ENCODE assay signal across 8 mouse cellular contexts in the genomic region with DNA sequence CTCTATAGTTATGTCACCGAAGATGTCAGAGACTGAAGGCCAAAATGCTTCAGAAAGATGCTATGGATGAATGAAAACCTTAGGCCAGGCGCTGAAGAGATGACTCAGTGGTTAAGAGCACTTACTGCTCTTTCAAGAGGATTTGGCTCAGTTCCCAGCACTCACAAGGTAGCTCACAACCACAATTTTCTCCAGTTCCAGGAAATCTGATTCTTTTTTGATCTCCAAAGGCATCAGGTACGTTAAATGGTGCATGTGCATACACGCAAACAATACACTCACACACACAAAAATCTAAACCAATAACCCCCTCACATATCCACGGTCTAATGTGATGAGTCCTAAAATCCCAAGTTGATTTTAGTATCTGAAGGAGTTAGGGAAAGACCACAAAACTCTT. TPM values are rescaled to one million over a fixed set of nuclear protein-coding genes. Genes with fewer than 3 reads are reported as not detected.
DNase-seq lines count a peak whose midpoint lies in the region; ATAC-seq and TF ChIP-seq lines count a peak whose summit lies in the region.

No protein-coding gene starts in this region.

- DNase-seq in heart, adult 2 months, result no peak
- no peak for DNase-seq in heart, postnatal 25 days (ENCODE audit: low spot score)
- DNase-seq in ES-CJ7 (ENCODE audit: low read depth, low spot score), result peak; percentile 12
- no peak for DNase-seq in embryonic facial prominence, embryonic 10.5 days (ENCODE audit: low spot score)
- no peak for DNase-seq in spleen, postnatal 4 days (ENCODE audit: low spot score in 2 of 2)

- H3K79me2 ChIP-seq in heart, adult 2 months (replicated peaks; ENCODE audit: control insufficient read depth, insufficient read depth, low read length), result peaks cover 2% of the 10 kb centered on the region; the same call in 1 of the 2 replicates

- no peak for TF ChIP-seq EP300 in heart, adult 2 months (IDR thresholded peaks at IDR 0.05; ENCODE audit: insufficient read depth, low read depth, low read length)

- TF ChIP-seq POLR2A in heart, adult 2 months (IDR thresholded peaks at IDR 0.05; ENCODE audit: insufficient read depth, low read depth, low read length), result no peak

- TF ChIP-seq CTCF in heart, adult 2 months (IDR thresholded peaks at IDR 0.05), result no peak

- intact Hi-C loops in heart, adult 2 months (cut with DNase I), result no loop called here
- intact Hi-C loops in heart, postnatal 25 days (cut with DNase I), result loop anchor here (2.0 to 10.0 kb wide), 3 partner anchors 111 to 1691 kb away; a partner anchor contains a TSS

- no peaks in the 10 kb centered on the region for H3K27me3 ChIP-seq in heart, adult 2 months (ENCODE audit: control insufficient read depth, insufficient read depth, low read length)
- H3K27me3 ChIP-seq in embryonic facial prominence, embryonic 10.5 days (replicated peaks; ENCODE audit: low read depth, poor library complexity, severe bottlenecking), result no peaks in the 10 kb centered on the region
- no peaks in the 10 kb centered on the region for H3K27me3 ChIP-seq in kidney, embryonic 16.5 days (ENCODE audit: insufficient read depth, low read length)
- no peaks in the 10 kb centered on the region for H3K27me3 ChIP-seq in midbrain, embryonic 13.5 days

- H3K27ac ChIP-seq in heart, adult 2 months, result peak overlapping the region; percentile 88; the same call in 1 of the 2 replicates
- H3K27ac ChIP-seq in embryonic facial prominence, embryonic 10.5 days (replicated peaks), result no peak overlapping the region
- H3K27ac ChIP-seq in kidney, embryonic 16.5 days (ENCODE audit: low read length), result 0 out of 2 replicates have a peak overlapping the region, but pooled peaks have one; percentile 34
- H3K27ac ChIP-seq in midbrain, embryonic 13.5 days, result no peak overlapping the region

- 69% methylated on average over 5 of the region's 5 CpGs for WGBS in heart, adult 2 months
- WGBS in embryonic facial prominence, embryonic 10.5 days, result 75% methylated on average over 5 of the region's 5 CpGs
- 70% methylated on average over 5 of the region's 5 CpGs for WGBS in kidney, embryonic 16.5 days
- WGBS in midbrain, embryonic 13.5 days, result 66% methylated on average over 5 of the region's 5 CpGs

- H3K4me1 ChIP-seq in heart, adult 2 months (ENCODE audit: control insufficient read depth, insufficient read depth, low read length), result no peaks in the 10 kb centered on the region
- peaks cover 11% of the 10 kb centered on the region for H3K4me1 ChIP-seq in embryonic facial prominence, embryonic 10.5 days
- peaks cover 15% of the 10 kb centered on the region; the same call in 1 of the 2 replicates for H3K4me1 ChIP-seq in kidney, embryonic 16.5 days (ENCODE audit: insufficient read depth, low read length)
- H3K4me1 ChIP-seq in midbrain, embryonic 13.5 days (replicated peaks), result peaks cover 12% of the 10 kb centered on the region

- peaks cover 2% of the 10 kb centered on the region; the same call in 1 of the 2 replicates for H3K36me3 ChIP-seq in heart, adult 2 months (ENCODE audit: control insufficient read depth, insufficient read depth, low read length)
- 0 out of 2 replicates have a peak, but pooled peaks cover 6% of the 10 kb centered on the region for H3K36me3 ChIP-seq in embryonic facial prominence, embryonic 10.5 days (replicated peaks)
- H3K36me3 ChIP-seq in kidney, embryonic 16.5 days (ENCODE audit: insufficient read depth, low read length), result no peaks in the 10 kb centered on the region
- no peaks in the 10 kb centered on the region for H3K36me3 ChIP-seq in midbrain, embryonic 13.5 days

- peak overlapping the region; percentile 58 for H3K4me2 ChIP-seq in kidney, embryonic 16.5 days (replicated peaks; ENCODE audit: low read depth, low read length)
- peak overlapping the region; percentile 66; the same call in 1 of the 2 replicates for H3K4me2 ChIP-seq in midbrain, embryonic 13.5 days (replicated peaks)

- H3K9ac ChIP-seq in heart, adult 2 months (ENCODE audit: low read depth, low read length), result no peak overlapping the region; the same call in 1 of the 2 replicates
- 0 out of 2 replicates have a peak overlapping the region, but pooled peaks have one; percentile 16 for H3K9ac ChIP-seq in kidney, embryonic 16.5 days (replicated peaks; ENCODE audit: low read length)
- H3K9ac ChIP-seq in midbrain, embryonic 13.5 days (replicated peaks), result no peak overlapping the region

- H3K4me3 ChIP-seq in heart, adult 2 months, result peak overlapping the region; percentile 79
- H3K4me3 ChIP-seq in embryonic facial prominence, embryonic 10.5 days, result peak overlapping the region; percentile 84
- H3K4me3 ChIP-seq in kidney, embryonic 16.5 days (ENCODE audit: low read length), result peak overlapping the region; percentile 87
- H3K4me3 ChIP-seq in midbrain, embryonic 13.5 days (replicated peaks), result peak overlapping the region; percentile 85

- ATAC-seq in kidney, embryonic 16.5 days (ENCODE audit: low FRiP score, low TSS enrichment), result no peak
- ATAC-seq in midbrain, embryonic 13.5 days, result no peak
- no peak for ATAC-seq in megakaryocyte progenitor cell, adult 5-6 weeks (replicated peaks; ENCODE audit: poor library complexity)

- H3K9me3 ChIP-seq in embryonic facial prominence, embryonic 10.5 days, result no peaks in the 10 kb centered on the region
- no peaks in the 10 kb centered on the region for H3K9me3 ChIP-seq in kidney, embryonic 16.5 days (ENCODE audit: low read length)
- no peaks in the 10 kb centered on the region for H3K9me3 ChIP-seq in midbrain, embryonic 13.5 days

RNA-seq across cellular contexts. Expression of a gene that starts 1.2 kb away (rescaled TPM):
- 1 to 10 TPM; 5.6 to 6.0 TPM for total RNA-seq in heart, adult 2 months (2021)
- polyA plus RNA-seq in heart, adult 2 months (2012; rRNA removed), result 2.6 and 2.8 TPM in 2 replicates
- 1 to 10 TPM; 7.8 to 8.0 TPM for total RNA-seq in heart, postnatal 25 days (2021)
- 49.4 and 53.2 TPM in 2 replicates for polyA plus RNA-seq in embryonic facial prominence, embryonic 10.5 days (2016; fragmentation: Nextera tagmentation; extraction: Ambion mirVana)
- 39.5 and 48.4 TPM in 2 replicates for polyA plus RNA-seq in kidney, embryonic 16.5 days (2015; fragmentation: Nextera tagmentation; extraction: Ambion mirVana)
- 49.4 and 53.1 TPM in 2 replicates for polyA plus RNA-seq in midbrain, embryonic 13.5 days (2015; fragmentation: Nextera tagmentation; extraction: Ambion mirVana)
- total RNA-seq in megakaryocyte progenitor cell, adult 5-6 weeks (2015), result 69.3 and 84.3 TPM in 2 replicates
- 24.4 and 24.9 TPM in 2 replicates for total RNA-seq in megakaryocyte progenitor cell, adult 5-6 weeks (2017)

RNA-seq across cellular contexts. Expression of a gene that starts 1.5 kb away (rescaled TPM):
- total RNA-seq in heart, adult 2 months (2021), result 1 to 10 TPM; 1.0 TPM
- 1.00 and 1.5 TPM in 2 replicates for polyA plus RNA-seq in heart, adult 2 months (2012; rRNA removed)
- under 1 TPM; 0.61 to 0.96 TPM for total RNA-seq in heart, postnatal 25 days (2021)
- 3.6 and 3.8 TPM in 2 replicates for polyA plus RNA-seq in embryonic facial prominence, embryonic 10.5 days (2016; fragmentation: Nextera tagmentation; extraction: Ambion mirVana)
- 16.0 and 17.5 TPM in 2 replicates for polyA plus RNA-seq in kidney, embryonic 16.5 days (2015; fragmentation: Nextera tagmentation; extraction: Ambion mirVana)
- polyA plus RNA-seq in midbrain, embryonic 13.5 days (2015; fragmentation: Nextera tagmentation; extraction: Ambion mirVana), result 3.4 TPM in 2 replicates
- total RNA-seq in megakaryocyte progenitor cell, adult 5-6 weeks (2015), result 1.1 and 1.4 TPM in 2 replicates
- total RNA-seq in megakaryocyte progenitor cell, adult 5-6 weeks (2017), result 2.2 and 2.7 TPM in 2 replicates

Comparison
In these comparisons a context has a peak if more than half of its experiments do, and no peak if none do; other contexts are left out.
1. H3K27ac ChIP-seq: peak in heart, adult 2 months (single experiment) and kidney, embryonic 16.5 days (single experiment); none in embryonic facial prominence, embryonic 10.5 days (single experiment) and midbrain, embryonic 13.5 days (single experiment).
2. RNA of a gene that starts 1.2 kb away (polyA plus RNA-seq): 49.4 to 53.2 TPM in embryonic facial prominence, embryonic 10.5 days, 49.4 to 53.1 TPM in midbrain, embryonic 13.5 days and 39.5 to 48.4 TPM in kidney, embryonic 16.5 days; 2.6 to 2.8 TPM in heart, adult 2 months; every median in the first group is over 10 times any median in the second.
3. Peak in every context shown above with its lines, with median percentiles within 50 percentile points of each other: H3K4me3 ChIP-seq.